Mouse (Mus musculus): ENCODE measurements around the gene Elavl3. TPM values are rescaled to one million over a fixed set of nuclear protein-coding genes. Genes with fewer than 3 reads are reported as not detected.

The Elavl3 gene
- polyA plus RNA-seq, 1 experiment = 0.64 TPM

DNA sequence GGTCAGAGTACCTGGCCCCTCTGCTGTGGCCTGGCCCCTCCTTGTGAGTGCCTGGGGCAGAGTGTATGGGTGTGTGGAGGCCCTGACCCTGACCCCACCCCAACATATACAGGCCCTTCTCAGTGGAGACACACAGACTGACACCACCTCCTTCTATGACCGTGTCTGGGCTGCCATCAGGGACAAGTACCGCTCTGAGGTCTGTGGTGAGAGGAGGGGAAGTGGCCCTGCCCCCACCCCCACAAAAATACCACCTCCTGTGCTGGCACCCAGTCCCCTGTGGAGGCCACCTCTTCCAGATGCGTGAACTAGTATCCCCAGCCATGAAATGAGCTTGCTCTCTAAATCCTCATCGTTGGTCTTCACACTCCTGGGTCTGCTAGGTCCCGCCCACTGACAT, 40.8 kb downstream of the Elavl3 start:
- 89% methylated on average over 5 of the region's 5 CpGs for WGBS
- DNase-seq = no peak
- TF ChIP-seq CTCF (conservative IDR thresholded peaks at IDR 0.05; ENCODE audit: insufficient read depth, insufficient read length, low read depth, low read length) (no peak), POLR2A (IDR thresholded peaks at IDR 0.05; ENCODE audit: low read depth, low read length) (no peak)
- no peaks in the 10 kb centered on the region for H3K4me1 ChIP-seq (ENCODE audit: control insufficient read depth, insufficient read depth, low read length)
- peaks cover 3% of the 10 kb centered on the region for H3K36me3 ChIP-seq (ENCODE audit: control insufficient read depth, insufficient read depth, low read length)
- no peaks in the 10 kb centered on the region for H3K27me3 ChIP-seq (replicated peaks; ENCODE audit: control insufficient read depth, insufficient read depth, low read length)
- H3K4me3 ChIP-seq (ENCODE audit: insufficient read depth, low read depth, low read length) = no peak overlapping the region
- H3K27ac ChIP-seq (ENCODE audit: insufficient read depth, low read depth, low read length) = no peak overlapping the region

DNA sequence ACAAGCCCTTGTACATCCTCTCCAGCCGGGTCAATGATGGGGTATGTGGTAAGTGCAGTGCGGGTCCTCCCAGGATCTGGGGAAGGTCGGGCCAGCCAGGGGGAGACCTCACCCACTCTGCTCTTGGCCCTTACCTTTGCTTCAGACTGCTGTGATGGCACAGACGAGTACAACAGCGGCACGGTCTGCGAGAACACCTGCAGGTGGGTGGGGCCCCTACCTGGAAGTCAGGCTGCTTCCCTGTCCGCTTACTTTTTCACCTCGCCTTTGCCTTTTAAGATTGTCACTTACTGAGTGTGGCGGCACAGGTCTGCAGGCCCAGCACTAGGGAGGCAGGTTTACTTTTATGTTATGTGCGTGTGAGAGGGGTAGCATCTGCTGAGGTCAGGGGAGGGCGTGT, 47.3 kb downstream of the Elavl3 start:
- peaks cover 3% of the 10 kb centered on the region for H3K36me3 ChIP-seq (ENCODE audit: control insufficient read depth, insufficient read depth, low read length)
- peaks cover 5% of the 10 kb centered on the region for H3K4me1 ChIP-seq (ENCODE audit: control insufficient read depth, insufficient read depth, low read length)
- TF ChIP-seq CTCF (conservative IDR thresholded peaks at IDR 0.05; ENCODE audit: insufficient read depth, insufficient read length, low read depth, low read length) (no peak), POLR2A (IDR thresholded peaks at IDR 0.05; ENCODE audit: low read depth, low read length) (no peak)
- no peak for DNase-seq
- H3K27ac ChIP-seq (ENCODE audit: insufficient read depth, low read depth, low read length) = no peak overlapping the region
- WGBS = 93% methylated on average over 12 of the region's 12 CpGs
- H3K4me3 ChIP-seq (ENCODE audit: insufficient read depth, low read depth, low read length) = no peak overlapping the region
- H3K27me3 ChIP-seq (replicated peaks; ENCODE audit: control insufficient read depth, insufficient read depth, low read length) = no peaks in the 10 kb centered on the region

DNA sequence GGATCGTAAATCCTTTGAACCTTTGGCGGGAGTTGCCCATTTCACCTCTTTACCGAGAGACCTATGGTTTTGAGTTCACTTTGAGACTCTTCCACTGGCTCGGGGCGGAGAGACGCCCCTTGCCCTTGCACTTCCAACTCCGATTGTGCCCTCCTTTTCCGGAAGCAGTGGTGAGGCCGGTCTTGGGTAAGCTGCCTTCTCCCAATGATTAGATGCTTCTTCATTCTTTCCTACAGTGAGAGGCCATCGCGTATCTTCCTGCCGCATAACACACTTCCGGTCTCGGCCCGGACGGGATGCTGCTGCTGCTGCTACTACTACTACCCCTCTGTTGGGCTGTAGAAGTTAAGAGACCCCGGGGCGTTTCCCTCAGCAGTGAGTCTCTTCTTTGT, 48.7 kb downstream of the Elavl3 start:
- WGBS = 1% methylated on average over 18 of the region's 18 CpGs
- Histone ChIP-seq H3K4me1 (ENCODE audit: control insufficient read depth, insufficient read depth, low read length) (peaks cover 5% of the 10 kb centered on the region), H3K36me3 (ENCODE audit: control insufficient read depth, insufficient read depth, low read length) (no peaks in the 10 kb centered on the region), H3K27ac (ENCODE audit: insufficient read depth, low read depth, low read length) (peak overlapping the region; percentile 19; the same call in 1 of the 2 replicates), H3K4me3 (ENCODE audit: insufficient read depth, low read depth, low read length) (peak overlapping the region; percentile 80), H3K27me3 (replicated peaks; ENCODE audit: control insufficient read depth, insufficient read depth, low read length) (no peaks in the 10 kb centered on the region)
- TF ChIP-seq CTCF (conservative IDR thresholded peaks at IDR 0.05; ENCODE audit: insufficient read depth, insufficient read length, low read depth, low read length) (no peak), POLR2A (IDR thresholded peaks at IDR 0.05; ENCODE audit: low read depth, low read length) (no peak)
- no peak for DNase-seq

DNA sequence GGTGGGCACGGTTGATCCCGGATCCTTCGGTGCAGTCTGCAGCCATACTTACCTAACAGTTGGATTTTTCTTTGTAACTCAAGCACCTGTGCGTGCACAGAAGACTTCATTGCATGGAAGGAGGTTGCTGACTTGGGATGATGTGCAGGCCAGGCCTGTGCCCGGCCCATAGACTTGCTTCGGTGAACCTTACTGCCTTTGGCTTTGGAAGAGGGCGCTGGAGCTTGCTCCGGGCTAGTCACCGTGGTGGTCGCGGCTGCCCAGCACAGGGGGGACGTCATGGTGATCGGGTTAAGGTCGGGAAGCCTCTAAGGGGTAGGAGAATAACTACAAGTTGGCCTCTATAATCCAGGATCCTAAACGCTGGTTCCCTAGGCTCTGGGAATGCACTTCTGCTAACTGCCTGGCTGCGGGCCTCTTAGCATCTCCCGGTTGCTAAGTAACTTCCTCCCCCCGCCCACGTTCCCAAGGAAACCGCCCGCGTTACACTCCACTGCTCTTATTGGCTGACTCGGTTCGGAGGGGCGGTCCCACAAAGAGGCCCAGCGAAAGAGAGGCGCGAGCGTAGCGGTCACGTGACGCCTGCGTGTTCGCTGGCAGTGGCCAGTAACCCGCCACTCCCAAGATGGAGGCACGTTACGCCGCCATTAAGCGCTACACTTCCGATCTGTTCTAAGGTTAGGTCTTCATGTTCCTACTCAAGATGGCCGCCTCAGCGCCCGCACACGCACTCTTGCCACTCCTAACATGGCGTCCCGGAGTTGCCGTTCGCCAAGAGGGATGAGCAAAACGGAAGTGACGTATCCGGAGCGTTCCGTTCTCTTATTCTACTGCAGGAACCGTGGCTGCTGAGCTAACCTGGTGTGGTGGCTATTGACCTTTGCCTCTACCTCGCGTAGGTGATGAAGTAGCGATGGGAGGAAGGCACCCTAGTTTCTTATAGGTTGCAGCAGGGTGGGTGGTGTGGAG, 49.3 kb downstream of the Elavl3 start, which contains the start of the genes Ccdc151 and Prkcsh:
TSS of gene Ccdc151 (minus strand) at position 441 of the 969 bp plus-strand sequence.
TSS of gene Prkcsh (plus strand) at position 613 of the 969 bp plus-strand sequence.
- H3K36me3 ChIP-seq (ENCODE audit: control insufficient read depth, insufficient read depth, low read length) = no peaks in the 10 kb centered on the region
- H3K4me1 ChIP-seq (ENCODE audit: control insufficient read depth, insufficient read depth, low read length) = peaks cover 5% of the 10 kb centered on the region
- TF ChIP-seq POLR2A (IDR thresholded peaks at IDR 0.05; ENCODE audit: low read depth, low read length) (no peak), CTCF (conservative IDR thresholded peaks at IDR 0.05; ENCODE audit: insufficient read depth, insufficient read length, low read depth, low read length) (no peak)
- DNase-seq = peak; percentile 100
- peak within 1 kb of the TSS; percentile 19; the same call in 1 of the 2 replicates for H3K27ac ChIP-seq (ENCODE audit: insufficient read depth, low read depth, low read length)
- H3K27me3 ChIP-seq (replicated peaks; ENCODE audit: control insufficient read depth, insufficient read depth, low read length) = no peaks in the 10 kb centered on the region
- WGBS = 6% methylated on average over 57 of the region's 57 CpGs
- peak within 1 kb of the TSS; percentile 80 for H3K4me3 ChIP-seq (ENCODE audit: insufficient read depth, low read depth, low read length)

DNA sequence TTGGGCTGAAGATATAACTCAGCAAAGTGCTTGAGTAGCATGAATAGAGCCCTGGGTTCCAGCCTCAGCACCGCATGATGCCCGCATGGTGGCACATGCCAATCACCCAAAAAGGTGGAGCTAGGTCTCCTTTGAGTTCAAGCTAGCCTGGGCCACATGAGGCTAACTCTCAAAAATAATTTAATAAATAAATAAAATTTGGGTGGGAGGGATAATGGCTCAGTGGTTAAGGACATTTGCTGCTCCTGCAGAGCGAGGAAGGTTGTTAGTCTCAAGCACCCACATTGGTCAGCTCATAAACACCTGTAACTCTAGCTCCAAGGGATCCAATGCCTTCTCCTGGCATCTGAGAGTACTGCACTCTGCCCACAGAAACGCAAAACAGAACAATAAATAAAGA, 50.2 kb downstream of the Elavl3 start:
- Histone ChIP-seq H3K4me1 (ENCODE audit: control insufficient read depth, insufficient read depth, low read length) (peaks cover 5% of the 10 kb centered on the region), H3K27ac (ENCODE audit: insufficient read depth, low read depth, low read length) (no peak overlapping the region), H3K4me3 (ENCODE audit: insufficient read depth, low read depth, low read length) (no peak overlapping the region), H3K27me3 (replicated peaks; ENCODE audit: control insufficient read depth, insufficient read depth, low read length) (no peaks in the 10 kb centered on the region), H3K36me3 (ENCODE audit: control insufficient read depth, insufficient read depth, low read length) (no peaks in the 10 kb centered on the region)
- no peak for DNase-seq
- TF ChIP-seq CTCF (conservative IDR thresholded peaks at IDR 0.05; ENCODE audit: insufficient read depth, insufficient read length, low read depth, low read length) = no peak
- no peak for TF ChIP-seq POLR2A (IDR thresholded peaks at IDR 0.05; ENCODE audit: low read depth, low read length)
- 81% methylated on average over 4 of the region's 4 CpGs for WGBS

DNA sequence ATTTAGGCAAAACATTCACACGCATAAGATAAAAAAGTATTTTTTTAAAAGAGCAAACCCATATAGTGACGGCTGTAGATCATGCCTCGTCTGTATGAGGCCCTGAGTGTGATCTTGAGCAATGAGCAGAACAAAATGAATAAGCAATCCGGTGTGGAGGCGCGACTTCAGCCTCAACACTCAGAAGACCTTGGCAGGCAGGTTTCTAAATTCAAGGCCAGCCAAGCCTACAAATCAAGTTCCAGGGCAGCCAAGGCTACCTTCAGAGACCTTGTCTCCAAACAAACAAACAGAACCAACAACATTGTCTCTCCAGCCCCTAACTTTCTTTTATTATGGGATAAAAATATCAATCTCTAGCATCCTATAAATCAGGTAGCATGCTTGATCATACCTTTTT, 51.5 kb downstream of the Elavl3 start:
- H3K36me3 ChIP-seq (ENCODE audit: control insufficient read depth, insufficient read depth, low read length) = no peaks in the 10 kb centered on the region
- WGBS = 93% methylated on average over 6 of the region's 6 CpGs
- peaks cover 5% of the 10 kb centered on the region for H3K4me1 ChIP-seq (ENCODE audit: control insufficient read depth, insufficient read depth, low read length)
- H3K27me3 ChIP-seq (replicated peaks; ENCODE audit: control insufficient read depth, insufficient read depth, low read length) = no peaks in the 10 kb centered on the region
- H3K27ac ChIP-seq (ENCODE audit: insufficient read depth, low read depth, low read length) = no peak overlapping the region
- no peak for DNase-seq
- no peak overlapping the region for H3K4me3 ChIP-seq (ENCODE audit: insufficient read depth, low read depth, low read length)
- TF ChIP-seq CTCF (conservative IDR thresholded peaks at IDR 0.05; ENCODE audit: insufficient read depth, insufficient read length, low read depth, low read length) = no peak
- no peak for TF ChIP-seq POLR2A (IDR thresholded peaks at IDR 0.05; ENCODE audit: low read depth, low read length)

DNA sequence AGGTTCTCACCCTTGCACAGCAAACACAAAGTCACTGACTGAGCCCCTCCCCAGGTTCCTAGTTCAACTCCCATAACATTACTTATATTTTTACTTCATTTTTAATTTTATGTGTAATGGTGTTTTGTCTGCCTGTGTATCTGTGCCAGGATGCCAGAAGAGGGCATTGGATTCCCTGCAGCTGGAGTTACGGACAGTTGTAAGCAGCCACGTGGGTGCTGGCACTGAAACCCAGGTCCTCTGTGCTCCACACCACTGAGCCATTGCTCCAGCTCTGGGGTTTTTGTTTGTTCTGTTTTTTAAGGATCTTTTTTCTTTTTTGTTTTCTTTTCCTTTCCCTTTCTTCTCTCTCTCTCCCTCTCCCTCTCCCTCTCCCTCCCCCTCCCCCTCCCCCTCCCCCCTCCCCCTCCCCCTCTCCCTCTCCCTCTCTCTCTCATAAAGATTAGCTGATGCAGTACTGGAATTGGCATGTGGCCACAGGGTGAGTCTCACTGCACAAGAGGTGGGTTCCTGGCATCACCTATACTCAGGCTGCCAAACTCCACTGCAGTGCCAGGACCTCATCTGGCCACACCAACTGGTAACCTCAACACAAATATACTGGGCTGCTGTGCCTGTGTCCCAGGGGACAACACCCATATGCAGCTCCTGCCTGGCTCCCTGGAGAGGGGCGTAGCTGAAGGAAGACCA, 55.5 kb downstream of the Elavl3 start:
- DNase-seq = no peak
- TF ChIP-seq POLR2A (IDR thresholded peaks at IDR 0.05; ENCODE audit: low read depth, low read length) (no peak), CTCF (conservative IDR thresholded peaks at IDR 0.05; ENCODE audit: insufficient read depth, insufficient read length, low read depth, low read length) (no peak)
- WGBS = 81% methylated on average over 3 of the region's 3 CpGs
- Histone ChIP-seq H3K27me3 (replicated peaks; ENCODE audit: control insufficient read depth, insufficient read depth, low read length) (no peaks in the 10 kb centered on the region), H3K27ac (ENCODE audit: insufficient read depth, low read depth, low read length) (no peak overlapping the region), H3K4me1 (ENCODE audit: control insufficient read depth, insufficient read depth, low read length) (no peaks in the 10 kb centered on the region; the same call in 1 of the 2 replicates), H3K4me3 (ENCODE audit: insufficient read depth, low read depth, low read length) (no peak overlapping the region), H3K36me3 (ENCODE audit: control insufficient read depth, insufficient read depth, low read length) (no peaks in the 10 kb centered on the region)

Data from kidney, adult 2 months (tissue).